Mouse (Mus musculus) lung, adult 2 months (tissue): ENCODE data around the gene Atg10.

Experiments used
- CTCF ChIP-seq: fragments of 200-500 bp; IDR thresholded peaks from 2 replicates; pipeline ENCODE4 v1.5.1; 2011; ENCODE audit warnings: mild to moderate bottlenecking, low read length, control low read depth; ENCODE audit not compliant: insufficient read depth
- POLR2A ChIP-seq: fragments of 200-500 bp; IDR thresholded peaks from 2 replicates; pipeline ENCODE4 v1.6.1; 2011; ENCODE audit warnings: low read depth, mild to moderate bottlenecking, control low read depth, low read length, borderline replicate concordance; ENCODE audit errors: extremely low read depth

DNA sequence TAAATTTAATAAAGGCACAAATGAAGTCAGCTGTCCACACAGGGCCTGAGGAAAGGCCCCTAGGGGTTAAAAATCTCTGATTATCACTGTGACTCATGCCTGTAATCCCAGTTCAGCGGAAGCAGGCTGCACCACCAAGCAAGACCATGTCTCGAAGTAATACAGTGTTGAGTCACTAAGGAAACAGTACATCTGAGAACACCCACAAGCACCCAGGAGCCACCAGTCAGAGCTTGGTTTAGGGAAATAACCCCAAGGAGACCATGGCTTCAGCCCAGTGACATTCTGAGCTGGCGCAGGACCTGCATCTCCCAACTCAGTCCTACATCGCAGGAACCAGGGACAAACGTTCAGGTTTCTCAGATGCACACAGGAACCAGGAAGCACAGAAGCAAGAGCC lies 17.5 kb downstream of the Atg10 start:
- TF ChIP-seq CTCF: no peak
- no peak for TF ChIP-seq POLR2A
